Mouse (Mus musculus) cerebellum, adult 2 months (tissue): ENCODE results near the gene Tmem79.
"Not testable (repeated sequence)": the region's sequence is repeated elsewhere in the genome, so short reads cannot be mapped to it uniquely, and the experiment has no call there.

ENCODE experiments used
- CTCF ChIP-seq: fragments of 200-500 bp; IDR thresholded peaks from 2 replicates; pipeline ENCODE4 v1.5.1; 2011; ENCODE audit warnings: low read depth, mild to moderate bottlenecking, control low read depth, low read length, moderate library complexity, borderline replicate concordance; ENCODE audit not compliant: insufficient read depth
- POLR2A ChIP-seq: fragments of 200-500 bp; IDR thresholded peaks from 2 replicates; pipeline ENCODE4 v1.6.1; 2011; ENCODE audit warnings: low read length, control low read depth, borderline replicate concordance; ENCODE audit not compliant: insufficient read depth

DNA sequence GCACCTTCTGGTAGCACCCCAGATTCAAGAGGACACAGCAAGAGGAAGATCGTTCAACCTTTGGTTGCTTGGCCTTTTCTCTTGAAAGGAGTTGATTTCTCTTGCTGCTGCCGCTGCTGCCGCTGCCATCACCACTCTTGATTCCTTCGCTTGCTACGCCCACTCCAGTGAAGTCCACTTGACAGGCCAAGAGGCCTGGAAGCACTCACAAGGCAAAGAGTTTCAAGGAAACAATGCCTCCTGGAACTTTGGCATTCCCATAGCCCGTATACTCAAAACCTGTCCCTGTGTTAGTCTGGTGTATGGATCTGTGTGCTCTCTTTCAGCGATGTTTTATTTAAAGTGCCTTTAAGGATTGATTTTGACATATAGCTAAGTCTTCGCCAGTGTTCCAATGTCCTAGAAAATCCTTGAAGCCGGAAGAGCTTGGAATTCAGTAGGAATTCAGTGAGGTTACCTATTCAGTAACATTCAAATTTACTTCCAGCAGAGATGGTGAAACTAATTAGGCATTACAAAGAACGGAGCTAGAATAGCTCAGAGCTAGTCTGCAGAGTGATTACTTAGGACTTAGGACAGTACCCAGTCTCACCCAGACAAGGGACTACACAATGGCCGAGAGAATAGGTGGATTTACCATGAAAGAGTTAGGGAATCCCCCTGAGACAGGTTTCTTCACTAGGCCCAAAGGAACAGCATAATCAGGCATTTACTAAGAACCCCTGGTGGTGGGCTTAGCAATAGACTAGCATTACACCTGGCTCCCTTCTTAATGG is 54.6 kb downstream of the Tmem79 start:
- TF ChIP-seq POLR2A, CTCF: not testable (repeated sequence)
